Mouse (Mus musculus): Measurements from ENCODE around the gene Icosl.

DNA sequence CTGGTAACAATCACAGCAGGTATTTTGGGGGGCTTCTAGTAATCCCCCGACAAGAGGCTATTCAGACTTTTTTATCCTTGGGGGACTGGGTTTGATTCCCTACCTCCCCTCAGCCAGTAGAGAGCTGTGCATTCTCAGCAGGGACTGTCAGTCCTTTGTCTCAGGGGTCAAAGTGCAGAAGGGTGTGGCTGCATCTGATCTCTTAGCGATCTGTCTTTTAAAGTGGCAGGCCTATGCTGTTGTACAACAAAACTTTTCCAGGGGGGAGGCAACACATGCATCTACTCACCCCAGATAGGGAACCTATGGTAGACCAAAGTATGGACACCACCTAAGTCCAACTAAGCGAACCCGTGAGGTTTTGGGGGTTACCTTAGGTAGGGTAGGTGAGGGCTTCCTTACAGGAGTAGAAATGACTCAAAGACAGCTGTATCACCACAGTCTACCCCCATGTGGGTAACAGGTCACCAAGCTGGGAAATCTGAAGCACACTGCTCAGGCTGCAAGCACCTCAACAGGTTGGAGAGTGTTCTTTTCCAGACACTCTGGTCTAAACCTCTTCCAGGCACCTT is 45.5 kb downstream of the Icosl start:
- TF ChIP-seq CTCF (IDR thresholded peaks at IDR 0.05; ENCODE audit: extremely low read depth, insufficient read depth, low read length) (no peak), POLR2A (IDR thresholded peaks at IDR 0.05; ENCODE audit: extremely low read depth, insufficient read depth, low read length) (no peak)
